Mouse (Mus musculus): Measurements from ENCODE around the gene Ddah2. TPM values are rescaled to one million over a fixed set of nuclear protein-coding genes. Genes with fewer than 3 reads are reported as not detected.
A peak's percentile ranks its signal among the peaks of the same experiment; 100 is the strongest.

The Ddah2 gene
- total RNA-seq, 2 experiments from 2014 or later: 49.3 to 50.0 TPM

- intact Hi-C loops (cut with DNase I): no loop called here
Observed at GRCm38 (mm10) chr17:35096597-35096996, 37.8 kb downstream of the Ddah2 start.

GRCm38 (mm10) chr17:35097164-35097655 is 38.4 kb downstream of the Ddah2 start:
- DNase-seq: no peak
- intact Hi-C loops (cut with DNase I): no loop called here

More at GRCm38 (mm10) chr17:35096597-35096996, 37.8 kb downstream of the Ddah2 start:
- DNase-seq: no peak

- no peak for DNase-seq
- intact Hi-C loops (cut with DNase I): no loop called here
Observed at GRCm38 (mm10) chr17:35100196-35100765, 41.4 kb downstream of the Ddah2 start.

GRCm38 (mm10) chr17:35101161-35101560 is 42.3 kb downstream of the Ddah2 start:
- no peak for DNase-seq
- intact Hi-C loops (cut with DNase I): no loop called here

- intact Hi-C loops (cut with DNase I): no loop called here
- DNase-seq: no peak
Observed at GRCm38 (mm10) chr17:35102299-35102698, 43.5 kb downstream of the Ddah2 start.

- DNase-seq: no peak
- intact Hi-C loops (cut with DNase I): no loop called here
Observed at GRCm38 (mm10) chr17:35103221-35103690, 44.4 kb downstream of the Ddah2 start.

- DNase-seq: no peak
- intact Hi-C loops (cut with DNase I): no loop called here
Observed at GRCm38 (mm10) chr17:35104079-35104478, 45.2 kb downstream of the Ddah2 start.

GRCm38 (mm10) chr17:35104754-35105153 is 45.9 kb downstream of the Ddah2 start:
- intact Hi-C loops (cut with DNase I): no loop called here

GRCm38 (mm10) chr17:35105740-35106389 is 47.0 kb downstream of the Ddah2 start:
- intact Hi-C loops (cut with DNase I): loop anchor here (1.0 kb wide), 1 partner anchor 85 kb away; no protein-coding TSS in a partner anchor
- peak; percentile 40 to 44 for DNase-seq

More at GRCm38 (mm10) chr17:35104754-35105153, 45.9 kb downstream of the Ddah2 start:
- DNase-seq: no peak

GRCm38 (mm10) chr17:35106522-35106921 is 47.7 kb downstream of the Ddah2 start:
- no peak for DNase-seq
- intact Hi-C loops (cut with DNase I): loop anchor here (1.0 kb wide), 1 partner anchor 85 kb away; no protein-coding TSS in a partner anchor

GRCm38 (mm10) chr17:35108097-35108496 is 49.3 kb downstream of the Ddah2 start, which contains the start of gene Ly6g5c:
TSS of gene Ly6g5c (plus strand) at chr17:35108279.
- intact Hi-C loops (cut with DNase I): no loop called here
- no peak for DNase-seq

Other genes starting within 250 kb of the Ddah2 start
- 10 to 100 TPM; 10.7 to 13.5 TPM for gene Stk19, start 222.1 kb upstream of the Ddah2 start, total RNA-seq (2021)
- 10 to 100 TPM; 17.5 to 18.2 TPM for gene Dxo, start 222.0 kb upstream of the Ddah2 start, total RNA-seq (2021)
- gene Skiv2l, start 208.8 kb upstream of the Ddah2 start, total RNA-seq (2021): 10 to 100 TPM; 25.0 to 25.4 TPM
- gene Nelfe, start 208.6 kb upstream of the Ddah2 start, total RNA-seq (2021): 10 to 100 TPM; 13.1 to 15.5 TPM
- gene Cfb, start 196.5 kb upstream of the Ddah2 start, total RNA-seq (2021): 1 to 10 TPM; 6.3 to 7.8 TPM
- gene Zbtb12, start 179.6 kb upstream of the Ddah2 start, total RNA-seq (2021): 1 to 10 TPM; 5.1 to 6.1 TPM
- gene Gm20547, start 177.0 kb upstream of the Ddah2 start, total RNA-seq (2021): not detected
- 1 to 10 TPM; 4.3 to 6.0 TPM for gene C2, start 160.8 kb upstream of the Ddah2 start, total RNA-seq (2021)
- gene Ehmt2, start 160.6 kb upstream of the Ddah2 start, total RNA-seq (2021): 10 to 100 TPM; 45.2 to 49.4 TPM
- gene Slc44a4, start 144.6 kb upstream of the Ddah2 start, total RNA-seq (2021): under 1 TPM in 1 of 2 experiments, not detected in 1; 0.17 TPM
- 10 to 100 TPM; 14.0 to 14.6 TPM for gene Neu1, start 127.8 kb upstream of the Ddah2 start, total RNA-seq (2021)
- 1 to 10 TPM; 3.8 to 3.9 TPM for gene Hspa1b, start 99.8 kb upstream of the Ddah2 start, total RNA-seq (2021)
- not detected for gene Gm20481, start 89.1 kb upstream of the Ddah2 start, total RNA-seq (2021)
- gene Hspa1a, start 86.9 kb upstream of the Ddah2 start, total RNA-seq (2021): 1 to 10 TPM; 2.3 to 3.3 TPM
- gene Hspa1l, start 86.3 kb upstream of the Ddah2 start, total RNA-seq (2021): 1 to 10 TPM; 2.7 to 4.7 TPM
- 10 to 100 TPM; 19.2 to 25.0 TPM for gene Lsm2, start 77.2 kb upstream of the Ddah2 start, total RNA-seq (2021)
- gene Vars, start 58.0 kb upstream of the Ddah2 start, total RNA-seq (2021): 10 to 100 TPM; 24.5 to 26.0 TPM
- gene Vwa7, start 42.5 kb upstream of the Ddah2 start, total RNA-seq (2021): 1 to 10 TPM; 5.3 to 5.9 TPM
- under 1 TPM; 0.34 to 0.48 TPM for gene Sapcd1, start 31.0 kb upstream of the Ddah2 start, total RNA-seq (2021)
- 1 to 10 TPM; 1.6 to 2.0 TPM for gene Msh5, start 12.3 kb upstream of the Ddah2 start, total RNA-seq (2021)
- gene Clic1, start 9.1 kb upstream of the Ddah2 start, total RNA-seq (2021): 10 to 100 TPM; 61.6 to 72.9 TPM
- gene Ly6g6c, start 6.4 kb downstream of the Ddah2 start, total RNA-seq (2021): not detected
- gene Mpig6b, start 7.1 kb downstream of the Ddah2 start, total RNA-seq (2021): under 1 TPM; 0.61 to 0.74 TPM
- gene Ly6g6e, start 17.9 kb downstream of the Ddah2 start, total RNA-seq (2021): not detected
- gene Ly6g6d, start 19.0 kb downstream of the Ddah2 start, total RNA-seq (2021): 1 to 10 TPM in 1 of 2 experiments, under 1 TPM in 1; 0.67 to 3.3 TPM
- gene Ly6g6f, start 26.6 kb downstream of the Ddah2 start, total RNA-seq (2021): not detected
- 10 to 100 TPM; 53.7 to 56.7 TPM for gene Abhd16a, start 30.2 kb downstream of the Ddah2 start, total RNA-seq (2021)
- not detected for gene Ly6g5c, start 49.2 kb downstream of the Ddah2 start, total RNA-seq (2021)
- gene Ly6g5b, start 56.4 kb downstream of the Ddah2 start, total RNA-seq (2021): under 1 TPM in 1 of 2 experiments, not detected in 1; 0.41 TPM
- 1 to 10 TPM; 7.0 to 7.7 TPM for gene Gpank1, start 62.4 kb downstream of the Ddah2 start, total RNA-seq (2021)
- 100 to 1,000 TPM; 172 to 176 TPM for gene Csnk2b, start 63.0 kb downstream of the Ddah2 start, total RNA-seq (2021)
- gene D17H6S53E, start 67.3 kb downstream of the Ddah2 start, total RNA-seq (2021): 10 to 100 TPM; 28.0 to 29.6 TPM
- gene Apom, start 73.0 kb downstream of the Ddah2 start, total RNA-seq (2021): not detected
- 100 to 1,000 TPM; 237 to 245 TPM for gene Bag6, start 76.1 kb downstream of the Ddah2 start, total RNA-seq (2021)
- 100 to 1,000 TPM; 148 to 174 TPM for gene Prrc2a, start 105.9 kb downstream of the Ddah2 start, total RNA-seq (2021)
- gene Aif1, start 117.0 kb downstream of the Ddah2 start, total RNA-seq (2021): 1 to 10 TPM; 1.4 to 2.8 TPM
- gene Lst1, start 129.4 kb downstream of the Ddah2 start, total RNA-seq (2021): 1 to 10 TPM; 3.8 to 4.0 TPM
- gene Ltb, start 135.4 kb downstream of the Ddah2 start, total RNA-seq (2021): 1 to 10 TPM; 1.2 to 3.8 TPM
- under 1 TPM; 0.29 to 0.39 TPM for gene Tnf, start 143.0 kb downstream of the Ddah2 start, total RNA-seq (2021)
- gene Lta, start 146.3 kb downstream of the Ddah2 start, total RNA-seq (2021): under 1 TPM in 1 of 2 experiments, not detected in 1; 0.20 TPM
- under 1 TPM in 1 of 2 experiments, not detected in 1; 0.71 TPM for gene Gm16181, start 161.8 kb downstream of the Ddah2 start, total RNA-seq (2021)
- 1 to 10 TPM; 4.1 to 4.4 TPM for gene Atp6v1g2, start 174.6 kb downstream of the Ddah2 start, total RNA-seq (2021)
- 10 to 100 TPM in 1 of 2 experiments, 1 to 10 TPM in 1; 8.4 to 10.4 TPM for gene Nfkbil1, start 176.8 kb downstream of the Ddah2 start, total RNA-seq (2021)
- gene Ddx39b, start 182.7 kb downstream of the Ddah2 start, total RNA-seq (2021): 100 to 1,000 TPM; 107 to 118 TPM
- gene H2-D1, start 203.7 kb downstream of the Ddah2 start, total RNA-seq (2021): 10 to 100 TPM; 77.3 to 77.5 TPM